Mouse (Mus musculus): ENCODE results near the gene Cdr2.
"Not testable (repeated sequence)": the region's sequence is repeated elsewhere in the genome, so short reads cannot be mapped to it uniquely, and the experiment has no call there.

Cdr2 gene

GRCm38 (mm10) chr7:120911268-120911667, 70.8 kb downstream of the Cdr2 start:
- DNase-seq (ENCODE audit: extremely low read depth, low read depth): not testable (repeated sequence)

- DNase-seq (ENCODE audit: extremely low read depth, low read depth): not testable (repeated sequence)
Measured at GRCm38 (mm10) chr7:120910172-120910571, 71.9 kb downstream of the Cdr2 start.

All from MEL-GATA-1-ER (cell line).